Mouse (Mus musculus) ES-Bruce4 (cell line): ENCODE data around the gene Rest.

Experiments
- CTCF ChIP-seq: IDR thresholded peaks from one replicate; pipeline ENCODE4 v1.8.1; 2011; ENCODE audit warnings: low read depth, low read length
- EP300 ChIP-seq: IDR thresholded peaks from 2 replicates; pipeline ENCODE4 v1.6.1; 2011; ENCODE audit warnings: low read depth, low read length; ENCODE audit not compliant: insufficient read depth
- POLR2A ChIP-seq: IDR thresholded peaks from one replicate; pipeline ENCODE4 v1.8.1; 2011; ENCODE audit warnings: low read length; ENCODE audit not compliant: insufficient read depth

DNA sequence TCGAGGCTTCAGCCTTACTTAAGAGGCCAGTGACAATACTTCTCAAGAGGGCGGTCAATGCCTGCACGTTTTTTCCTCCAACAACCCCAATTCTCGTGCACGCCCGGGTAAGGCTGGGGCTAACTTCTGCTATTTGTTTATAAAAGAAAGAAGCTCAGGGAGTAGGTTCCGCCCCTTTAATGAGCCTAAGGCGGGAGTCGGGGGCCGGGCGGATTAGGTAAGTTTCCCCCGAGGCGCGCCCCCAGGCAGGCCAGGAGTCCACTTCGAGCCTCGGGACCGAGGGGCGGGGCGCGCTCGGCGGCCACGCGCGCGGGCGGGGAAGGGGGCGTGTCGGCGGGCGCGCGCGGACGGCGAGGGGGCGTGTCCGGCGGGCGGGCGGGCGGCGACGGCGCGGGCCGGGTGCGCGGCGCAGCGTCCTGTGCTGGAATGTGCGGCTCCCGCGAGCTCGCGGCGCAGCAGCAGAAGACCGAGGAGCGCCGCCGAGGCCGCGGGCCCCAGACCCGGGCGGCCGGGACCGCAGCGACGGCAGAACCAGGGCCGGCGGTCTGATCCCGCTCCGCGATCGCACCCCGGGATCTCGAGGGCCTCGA lies at the start of gene Rest:
- TF ChIP-seq CTCF (no peak), POLR2A (no peak), EP300 (peak; percentile 61; the same call in 1 of the 2 replicates)
